Mouse (Mus musculus) lung, adult 2 months (tissue): Measurements from ENCODE around the gene Rtkn2.

ENCODE experiments used
- CTCF ChIP-seq: fragments of 200-500 bp; IDR thresholded peaks from 2 replicates; pipeline ENCODE4 v1.5.1; 2011; ENCODE audit warnings: mild to moderate bottlenecking, low read length, control low read depth; ENCODE audit not compliant: insufficient read depth
- POLR2A ChIP-seq: fragments of 200-500 bp; IDR thresholded peaks from 2 replicates; pipeline ENCODE4 v1.6.1; 2011; ENCODE audit warnings: low read depth, mild to moderate bottlenecking, control low read depth, low read length, borderline replicate concordance; ENCODE audit errors: extremely low read depth

- TF ChIP-seq POLR2A (no peak), CTCF (no peak)
Measured at GRCm38 (mm10) chr10:68086973-68087372, 107.6 kb downstream of the Rtkn2 start.
